In the genomic region with DNA sequence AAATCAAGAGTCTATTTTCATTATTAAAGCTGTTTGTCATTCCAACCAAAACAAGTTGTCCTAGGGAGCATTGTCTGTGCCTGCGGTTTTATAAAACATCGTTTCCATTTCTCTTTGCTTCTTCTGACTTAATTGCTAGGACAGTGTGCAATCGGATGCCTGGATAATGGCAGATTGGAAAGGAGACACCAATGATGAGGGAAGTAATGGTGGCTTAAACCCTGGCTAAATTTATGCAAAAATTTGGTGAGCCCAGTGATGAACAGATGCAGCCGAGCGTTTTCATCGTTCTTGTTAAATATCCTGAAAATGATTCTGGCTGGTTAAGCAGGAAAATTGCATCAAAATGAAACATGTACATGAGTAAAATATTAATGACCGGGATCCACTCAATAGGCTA, we compare ENCODE assay signal across 28 mouse cellular contexts. TPM values are rescaled to one million over a fixed set of nuclear protein-coding genes. Genes with fewer than 3 reads are reported as not detected.
A peak's percentile ranks its signal among the peaks of the same experiment; 100 is the strongest.
DNase-seq lines count a peak whose midpoint lies in the region; ATAC-seq and TF ChIP-seq lines count a peak whose summit lies in the region.
"Had no signal": no experiment of that assay in that cellular context is flagged by ENCODE, and none has a peak within 500 bp of the region (broad histone marks: within the 10 kb centered on the region; RNA-seq: fewer than 3 reads in every experiment).

No protein-coding gene starts in this region.

- DNase-seq in forebrain, embryonic 10.5 days (ENCODE audit: extremely low spot score, low spot score) = no peak
- DNase-seq in midbrain, embryonic 14.5 days = peak; percentile 41
- DNase-seq in midbrain, postnatal 0 days (ENCODE audit: low spot score) = no peak
- peak; percentile 24 for DNase-seq in hindbrain, postnatal 0 days (ENCODE audit: low spot score)
- DNase-seq in layer of hippocampus, adult 11-12 months (ENCODE audit: low spot score) = no peak
- no peak for DNase-seq in yolk sac, embryonic 10.5 days (ENCODE audit: low spot score)
- DNase-seq: adrenal gland, adult 8-10 months; cerebellum, adult 11 months; cerebellum, adult 9-11 months; embryo, embryonic 11 days; gastrocnemius, postnatal 10 days; heart, postnatal 36 days; kidney, adult 9 months; kidney, postnatal 10 days; liver; lung, adult 2 months; lung, postnatal 10 days; right cerebral cortex, postnatal 14 days had no signal

- H3K27me3 ChIP-seq in forebrain, embryonic 12.5 days = no peaks in the 10 kb centered on the region
- H3K27me3 ChIP-seq in forebrain, embryonic 10.5 days (ENCODE audit: poor library complexity, severe bottlenecking) = no peaks in the 10 kb centered on the region
- no peaks in the 10 kb centered on the region for H3K27me3 ChIP-seq in midbrain, embryonic 14.5 days (ENCODE audit: control insufficient read depth, insufficient read depth, low read length)
- no peaks in the 10 kb centered on the region for H3K27me3 ChIP-seq in midbrain, postnatal 0 days (ENCODE audit: insufficient read depth, low read length)
- no peaks in the 10 kb centered on the region for H3K27me3 ChIP-seq in forebrain, embryonic 15.5 days
- no peaks in the 10 kb centered on the region for H3K27me3 ChIP-seq in hindbrain, postnatal 0 days (ENCODE audit: insufficient read depth, low read length)
- H3K27me3 ChIP-seq: CH12.LX; embryonic facial prominence, embryonic 12.5 days; heart, embryonic 15.5 days had no signal

- H3K4me2 ChIP-seq in forebrain, embryonic 12.5 days = no peak overlapping the region
- no peak overlapping the region for H3K4me2 ChIP-seq in midbrain, embryonic 14.5 days (ENCODE audit: low read length)
- H3K4me2 ChIP-seq in midbrain, postnatal 0 days (ENCODE audit: low read depth, low read length, poor library complexity, severe bottlenecking) = no peak overlapping the region
- H3K4me2 ChIP-seq in forebrain, embryonic 15.5 days (replicated peaks) = no peak overlapping the region
- H3K4me2 ChIP-seq in hindbrain, postnatal 0 days (ENCODE audit: low read depth, low read length) = no peak overlapping the region
- H3K4me2 ChIP-seq: embryonic facial prominence, embryonic 12.5 days; heart, embryonic 15.5 days had no signal

- H3K4me3 ChIP-seq in forebrain, embryonic 12.5 days (replicated peaks) = no peak overlapping the region
- no peak overlapping the region for H3K4me3 ChIP-seq in forebrain, embryonic 10.5 days
- no peak overlapping the region for H3K4me3 ChIP-seq in midbrain, embryonic 14.5 days (replicated peaks; ENCODE audit: low read depth, low read length)
- no peak overlapping the region for H3K4me3 ChIP-seq in midbrain, postnatal 0 days (ENCODE audit: low read depth, low read length)
- H3K4me3 ChIP-seq in forebrain, embryonic 15.5 days = no peak overlapping the region
- H3K4me3 ChIP-seq in hindbrain, postnatal 0 days (ENCODE audit: low read length) = no peak overlapping the region
- H3K4me3 ChIP-seq: embryonic facial prominence, embryonic 12.5 days; heart, embryonic 10.5 days; heart, embryonic 15.5 days had no signal

- H3K36me3 ChIP-seq in forebrain, embryonic 12.5 days (replicated peaks) = no peaks in the 10 kb centered on the region
- no peaks in the 10 kb centered on the region for H3K36me3 ChIP-seq in forebrain, embryonic 10.5 days (replicated peaks)
- H3K36me3 ChIP-seq in midbrain, embryonic 14.5 days (ENCODE audit: control insufficient read depth, insufficient read depth, low read length) = no peaks in the 10 kb centered on the region
- H3K36me3 ChIP-seq in midbrain, postnatal 0 days (ENCODE audit: insufficient read depth, low read length) = no peaks in the 10 kb centered on the region
- no peaks in the 10 kb centered on the region for H3K36me3 ChIP-seq in forebrain, embryonic 15.5 days
- H3K36me3 ChIP-seq in hindbrain, postnatal 0 days (ENCODE audit: insufficient read depth, low read length) = no peaks in the 10 kb centered on the region
- H3K36me3 ChIP-seq: embryonic facial prominence, embryonic 12.5 days; heart, embryonic 10.5 days; heart, embryonic 15.5 days had no signal

- no peak overlapping the region for H3K27ac ChIP-seq in forebrain, embryonic 12.5 days
- H3K27ac ChIP-seq in forebrain, embryonic 10.5 days = no peak overlapping the region
- 0 out of 2 replicates have a peak overlapping the region, but pooled peaks have one; percentile 10 for H3K27ac ChIP-seq in midbrain, embryonic 14.5 days (replicated peaks; ENCODE audit: low read depth, low read length)
- H3K27ac ChIP-seq in midbrain, postnatal 0 days (ENCODE audit: low read depth, low read length) = no peak overlapping the region
- H3K27ac ChIP-seq in forebrain, embryonic 15.5 days (replicated peaks) = peak overlapping the region; percentile 43; the same call in 1 of the 2 replicates
- no peak overlapping the region for H3K27ac ChIP-seq in hindbrain, postnatal 0 days
- H3K27ac ChIP-seq: embryonic facial prominence, embryonic 12.5 days; heart, embryonic 10.5 days; heart, embryonic 15.5 days; liver, embryonic 14.5 days; macrophage had no signal

- H3K4me1 ChIP-seq in forebrain, embryonic 12.5 days = no peaks in the 10 kb centered on the region
- peaks cover 12% of the 10 kb centered on the region for H3K4me1 ChIP-seq in forebrain, embryonic 10.5 days
- H3K4me1 ChIP-seq in midbrain, embryonic 14.5 days (ENCODE audit: control insufficient read depth, insufficient read depth, low read length) = no peaks in the 10 kb centered on the region
- no peaks in the 10 kb centered on the region for H3K4me1 ChIP-seq in midbrain, postnatal 0 days (ENCODE audit: insufficient read depth, low read length)
- H3K4me1 ChIP-seq in forebrain, embryonic 15.5 days = peaks cover 4% of the 10 kb centered on the region
- H3K4me1 ChIP-seq in hindbrain, postnatal 0 days (ENCODE audit: insufficient read depth, low read length) = no peaks in the 10 kb centered on the region
- H3K4me1 ChIP-seq: embryonic facial prominence, embryonic 12.5 days; heart, embryonic 10.5 days; heart, embryonic 15.5 days had no signal

- TF ChIP-seq CTCF in midbrain, postnatal 0 days (IDR thresholded peaks at IDR 0.05) = no peak
- TF ChIP-seq CTCF in hindbrain, postnatal 0 days (IDR thresholded peaks at IDR 0.05; ENCODE audit: low read depth) = no peak

- H3K9me3 ChIP-seq in forebrain, embryonic 12.5 days = no peaks in the 10 kb centered on the region
- no peaks in the 10 kb centered on the region for H3K9me3 ChIP-seq in forebrain, embryonic 10.5 days
- H3K9me3 ChIP-seq in midbrain, embryonic 14.5 days (ENCODE audit: control insufficient read depth, low read length) = no peaks in the 10 kb centered on the region
- H3K9me3 ChIP-seq in midbrain, postnatal 0 days (ENCODE audit: low read length) = no peaks in the 10 kb centered on the region
- H3K9me3 ChIP-seq in forebrain, embryonic 15.5 days = no peaks in the 10 kb centered on the region
- no peaks in the 10 kb centered on the region for H3K9me3 ChIP-seq in hindbrain, postnatal 0 days (ENCODE audit: low read length)
- H3K9me3 ChIP-seq: embryonic facial prominence, embryonic 12.5 days; heart, embryonic 10.5 days; heart, embryonic 15.5 days had no signal

- WGBS in forebrain, embryonic 12.5 days = 66% methylated on average over 7 of the region's 7 CpGs
- WGBS in forebrain, embryonic 10.5 days = 92% methylated on average over 7 of the region's 7 CpGs
- WGBS in midbrain, embryonic 14.5 days = 66% methylated on average over 7 of the region's 7 CpGs
- 55% methylated on average over 7 of the region's 7 CpGs for WGBS in midbrain, postnatal 0 days
- WGBS in forebrain, embryonic 15.5 days = 38% methylated on average over 7 of the region's 7 CpGs
- WGBS in hindbrain, postnatal 0 days = 51% methylated on average over 7 of the region's 7 CpGs

- H3K9ac ChIP-seq in forebrain, embryonic 12.5 days = no peak overlapping the region
- no peak overlapping the region for H3K9ac ChIP-seq in midbrain, embryonic 14.5 days (replicated peaks; ENCODE audit: low read length)
- no peak overlapping the region for H3K9ac ChIP-seq in midbrain, postnatal 0 days (replicated peaks; ENCODE audit: low read length, poor library complexity, severe bottlenecking)
- no peak overlapping the region for H3K9ac ChIP-seq in forebrain, embryonic 15.5 days (replicated peaks)
- H3K9ac ChIP-seq in hindbrain, postnatal 0 days (replicated peaks; ENCODE audit: low read length) = no peak overlapping the region
- H3K9ac ChIP-seq: embryonic facial prominence, embryonic 12.5 days; heart, embryonic 15.5 days; liver, embryonic 14.5 days had no signal

- peak; percentile 59 for ATAC-seq in forebrain, embryonic 12.5 days (ENCODE audit: low FRiP score)
- ATAC-seq in midbrain, embryonic 14.5 days (ENCODE audit: low FRiP score, low TSS enrichment) = no peak
- ATAC-seq in midbrain, postnatal 0 days (ENCODE audit: low FRiP score) = no peak
- peak; percentile 69; the same call in 1 of the 2 replicates for ATAC-seq in forebrain, embryonic 15.5 days (replicated peaks)
- no peak; the same call in 1 of the 2 replicates for ATAC-seq in hindbrain, postnatal 0 days
- ATAC-seq: intestine, postnatal 0 days; midbrain, embryonic 16.5 days had no signal

RNA-seq across cellular contexts. Expression of a gene that starts 28.6 kb away (rescaled TPM):
- polyA plus RNA-seq in forebrain, embryonic 12.5 days (2016; fragmentation: Nextera tagmentation; extraction: Ambion mirVana) = 357 and 385 TPM in 2 replicates
- 180 and 193 TPM in 2 replicates for polyA plus RNA-seq in forebrain, embryonic 10.5 days (2016; fragmentation: Nextera tagmentation; extraction: Ambion mirVana)
- polyA plus RNA-seq in midbrain, embryonic 14.5 days (2014; fragmentation: Nextera tagmentation; extraction: Ambion mirVana) = 332 and 356 TPM in 2 replicates
- 210 and 245 TPM in 2 replicates for total RNA-seq in midbrain, postnatal 0 days (2014; rRNA removed)
- 439 and 502 TPM in 2 replicates for polyA plus RNA-seq in midbrain, postnatal 0 days (2015; fragmentation: Nextera tagmentation; extraction: Ambion mirVana)
- 391 and 395 TPM in 2 replicates for polyA plus RNA-seq in forebrain, embryonic 15.5 days (2015; fragmentation: Nextera tagmentation; extraction: Ambion mirVana)
- 178 and 183 TPM in 2 replicates for total RNA-seq in hindbrain, postnatal 0 days (2014; rRNA removed)
- 401 and 419 TPM in 2 replicates for polyA plus RNA-seq in hindbrain, postnatal 0 days (2015; fragmentation: Nextera tagmentation; extraction: Ambion mirVana)

Comparison
In these comparisons a context has a peak if more than half of its experiments do, and no peak if none do; other contexts are left out.
1. H3K27ac ChIP-seq: peak in midbrain, embryonic 14.5 days (single experiment) and forebrain, embryonic 15.5 days (single experiment); none in forebrain, embryonic 12.5 days (single experiment), forebrain, embryonic 10.5 days (single experiment), midbrain, postnatal 0 days (single experiment) and hindbrain, postnatal 0 days (single experiment).
2. DNase-seq: peak in midbrain, embryonic 14.5 days (single experiment) and hindbrain, postnatal 0 days (single experiment); none in forebrain, embryonic 10.5 days (single experiment), midbrain, postnatal 0 days (single experiment), layer of hippocampus, adult 11-12 months (single experiment) and yolk sac, embryonic 10.5 days (single experiment).
3. ATAC-seq: peak in forebrain, embryonic 12.5 days (single experiment) and forebrain, embryonic 15.5 days (single experiment); none in midbrain, embryonic 14.5 days (single experiment), midbrain, postnatal 0 days (single experiment) and hindbrain, postnatal 0 days (single experiment).